Comparison of ENCODE assay signal across 14 mouse cellular contexts in the genomic region with DNA sequence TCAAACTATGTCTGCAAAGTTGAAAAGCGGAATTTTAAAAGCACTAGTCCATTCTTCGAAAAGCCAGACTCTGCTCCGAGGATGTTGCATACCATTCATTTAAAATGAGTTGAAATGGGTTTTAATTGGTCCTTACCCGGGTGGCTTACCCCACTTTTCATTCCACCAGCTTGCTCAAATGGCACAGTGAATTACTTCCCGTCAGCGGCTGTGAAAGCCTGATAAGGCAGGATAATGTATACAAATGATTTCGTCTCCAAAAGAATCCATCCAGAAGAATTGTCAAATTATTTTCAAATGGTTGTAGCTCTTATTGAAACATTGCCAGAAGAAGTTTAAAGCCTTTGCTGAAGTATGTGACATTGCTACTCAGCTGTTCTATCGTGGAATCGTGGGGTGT.
"Had no signal": no experiment of that assay in that cellular context is flagged by ENCODE, and none has a peak within 500 bp of the region (broad histone marks: within the 10 kb centered on the region; RNA-seq: fewer than 3 reads in every experiment).

No protein-coding gene starts in this region.

- H3K9ac ChIP-seq: kidney, embryonic 15.5 days; liver, embryonic 15.5 days; midbrain, embryonic 15.5 days; neural tube, embryonic 13.5 days had no signal

- H3K27ac ChIP-seq: kidney, embryonic 15.5 days; left cerebral cortex, adult 2 months; limb, embryonic 10.5 days; liver, embryonic 15.5 days; midbrain, embryonic 10.5 days; midbrain, embryonic 15.5 days; neural tube, embryonic 13.5 days; stomach, postnatal 0 days had no signal

- ATAC-seq: intestine, embryonic 16.5 days; midbrain, embryonic 15.5 days had no signal

- DNase-seq: kidney, postnatal 14 days; lung, postnatal 10 days; thymus, adult 18-20 months; thymus, postnatal 14 days had no signal

- H3K4me2 ChIP-seq: kidney, embryonic 15.5 days; liver, embryonic 11.5 days; liver, embryonic 15.5 days; midbrain, embryonic 15.5 days; neural tube, embryonic 13.5 days had no signal

- H3K36me3 ChIP-seq: kidney, embryonic 15.5 days; limb, embryonic 10.5 days; liver, embryonic 15.5 days; midbrain, embryonic 10.5 days; midbrain, embryonic 15.5 days; neural tube, embryonic 13.5 days had no signal

- H3K27me3 ChIP-seq: kidney, embryonic 15.5 days; liver, embryonic 15.5 days; midbrain, embryonic 15.5 days; neural tube, embryonic 13.5 days had no signal

- H3K4me1 ChIP-seq: kidney, embryonic 15.5 days; limb, embryonic 10.5 days; liver, embryonic 15.5 days; midbrain, embryonic 15.5 days; neural tube, embryonic 13.5 days had no signal

- H3K4me3 ChIP-seq: kidney, embryonic 15.5 days; left cerebral cortex, adult 2 months; limb, embryonic 10.5 days; liver, embryonic 15.5 days; midbrain, embryonic 10.5 days; midbrain, embryonic 15.5 days; neural tube, embryonic 13.5 days had no signal

- H3K9me3 ChIP-seq: kidney, embryonic 15.5 days; limb, embryonic 10.5 days; liver, embryonic 15.5 days; midbrain, embryonic 10.5 days; midbrain, embryonic 15.5 days; neural tube, embryonic 13.5 days had no signal
